Mouse (Mus musculus) liver, postnatal 0 days (tissue): ENCODE measurements at regions not wholly inside any gene's neighbourhood (a gene's known extent, or its start where the extent isn't known, plus 50 kb on each side); places are given as distances from the start of the nearest gene placed in this dataset.

Experiments
- CTCF ChIP-seq: sonication (generic); IDR thresholded peaks from 2 replicates; pipeline ENCODE4 v1.5.1; 2016; ENCODE audit warnings: antibody characterized with exemption, low read depth
- EP300 ChIP-seq: IDR thresholded peaks from 2 replicates; pipeline ENCODE4 v1.6.1; 2016; ENCODE audit warnings: antibody characterized with exemption, low read depth, mild to moderate bottlenecking

DNA sequence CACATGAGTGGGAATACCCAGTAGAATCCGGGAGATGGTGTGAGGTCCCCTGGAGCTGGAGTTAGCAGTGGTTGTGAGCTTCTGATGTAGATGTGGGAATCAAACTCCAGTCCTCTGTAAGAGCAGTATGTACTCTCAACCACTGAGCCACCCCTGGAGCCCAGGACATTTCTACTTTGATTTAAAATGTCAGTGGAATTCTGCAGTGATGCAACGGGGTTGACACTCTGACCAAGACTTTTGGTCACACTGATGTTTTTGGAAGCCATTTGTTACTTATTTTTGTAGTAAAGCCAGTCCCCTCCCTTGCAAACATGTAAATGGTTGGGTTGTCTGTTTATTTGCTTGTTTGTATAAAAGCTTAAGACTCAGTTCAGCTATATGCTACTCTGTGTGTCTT, 53.6 kb upstream of the Bcl6 start:
- TF ChIP-seq CTCF, result no peak
- no peak for TF ChIP-seq EP300
